Mouse (Mus musculus) neural tube, embryonic 12.5 days (tissue): Measurements from ENCODE around the gene Arhgap21. TPM values are rescaled to one million over a fixed set of nuclear protein-coding genes. Genes with fewer than 3 reads are reported as not detected.
A peak's percentile ranks its signal among the peaks of the same experiment; 100 is the strongest.
"Not testable (repeated sequence)": the region's sequence is repeated elsewhere in the genome, so short reads cannot be mapped to it uniquely, and the experiment has no call there.

Source experiments
- ATAC-seq: fragments of 200-750 bp; cut with Nextera tagmentation; 2 replicates; pipeline ENCODE4 v1.8.0; 2017; ENCODE audit warnings: low read depth, mild to moderate bottlenecking, moderate TSS enrichment, moderate library complexity; ENCODE audit not compliant: low FRiP score
- H3K27ac ChIP-seq: fragments of 300-500 bp; sonication (generic); 2 replicates; pipeline ENCODE4 v1.5.1; 2016
- H3K27me3 ChIP-seq: fragments of 300-500 bp; sonication (generic); replicated peaks from 2 replicates; pipeline ENCODE4 v1.6.1; 2016; ENCODE audit warnings: mild to moderate bottlenecking
- H3K36me3 ChIP-seq: fragments of 300-500 bp; sonication (generic); 2 replicates; pipeline ENCODE4 v1.6.1; 2016; ENCODE audit warnings: mild to moderate bottlenecking
- H3K4me1 ChIP-seq: fragments of 300-500 bp; sonication (generic); 2 replicates; pipeline ENCODE4 v1.6.1; 2016
- H3K4me2 ChIP-seq: fragments of 300-500 bp; sonication (generic); replicated peaks from 2 replicates; pipeline ENCODE4 v1.6.1; 2016; ENCODE audit warnings: mild to moderate bottlenecking
- H3K4me3 ChIP-seq: fragments of 300-500 bp; sonication (generic); 2 replicates; pipeline ENCODE4 v1.5.1; 2016
- H3K9ac ChIP-seq: fragments of 300-500 bp; sonication (generic); 2 replicates; pipeline ENCODE4 v1.6.1; 2016; ENCODE audit warnings: mild to moderate bottlenecking
- H3K9me3 ChIP-seq: fragments of 300-500 bp; sonication (generic); 2 replicates; pipeline ENCODE4 v1.6.1; 2016; ENCODE audit warnings: mild to moderate bottlenecking
- WGBS: fragments of 180-500 bp; shearing (Covaris S2); methylation state at CpG from one replicate; pipeline ENCODE4 v1.1.7; 2016; 5-methylcytosine and 5-hydroxymethylcytosine counted together
- polyA plus RNA-seq: library from polyadenylated mRNA; unstranded; fragments of >200 nt; fragmentation: Nextera tagmentation; extraction: Ambion mirVana; gene quantifications from 2 replicates; pipeline ENCODE4 v1.2.1, GENCODE M21; 2016

Arhgap21 gene
- polyA plus RNA-seq, 1 experiment from 2014 or later, result 50.6 TPM

GRCm38 (mm10) chr2:20949168-20949567 is 19.5 kb downstream of the Arhgap21 start:
- ATAC-seq, result no peak
- Histone ChIP-seq H3K9ac (no peak overlapping the region), H3K27ac (no peak overlapping the region), H3K27me3 (no peaks in the 10 kb centered on the region), H3K36me3 (no peaks in the 10 kb centered on the region), H3K4me2 (no peak overlapping the region), H3K4me1 (peaks cover 7% of the 10 kb centered on the region), H3K4me3 (no peak overlapping the region), H3K9me3 (no peaks in the 10 kb centered on the region)
- WGBS, result 82% methylated on average over 3 of the region's 3 CpGs

GRCm38 (mm10) chr2:20947036-20947435 is 21.6 kb downstream of the Arhgap21 start:
- WGBS, result 81% methylated on average over 1 of the region's 1 CpGs
- Histone ChIP-seq H3K27ac (no peak overlapping the region), H3K4me2 (no peak overlapping the region), H3K9ac (no peak overlapping the region), H3K9me3 (no peaks in the 10 kb centered on the region), H3K4me3 (no peak overlapping the region), H3K4me1 (peaks cover 25% of the 10 kb centered on the region), H3K27me3 (no peaks in the 10 kb centered on the region), H3K36me3 (no peaks in the 10 kb centered on the region)
- ATAC-seq, result no peak

GRCm38 (mm10) chr2:20945596-20945995 is 23.1 kb downstream of the Arhgap21 start:
- 94% methylated on average over 5 of the region's 5 CpGs for whole genome bisulfite sequencing
- Histone ChIP-seq H3K4me3 (no peak overlapping the region), H3K27me3 (no peaks in the 10 kb centered on the region)

DNA sequence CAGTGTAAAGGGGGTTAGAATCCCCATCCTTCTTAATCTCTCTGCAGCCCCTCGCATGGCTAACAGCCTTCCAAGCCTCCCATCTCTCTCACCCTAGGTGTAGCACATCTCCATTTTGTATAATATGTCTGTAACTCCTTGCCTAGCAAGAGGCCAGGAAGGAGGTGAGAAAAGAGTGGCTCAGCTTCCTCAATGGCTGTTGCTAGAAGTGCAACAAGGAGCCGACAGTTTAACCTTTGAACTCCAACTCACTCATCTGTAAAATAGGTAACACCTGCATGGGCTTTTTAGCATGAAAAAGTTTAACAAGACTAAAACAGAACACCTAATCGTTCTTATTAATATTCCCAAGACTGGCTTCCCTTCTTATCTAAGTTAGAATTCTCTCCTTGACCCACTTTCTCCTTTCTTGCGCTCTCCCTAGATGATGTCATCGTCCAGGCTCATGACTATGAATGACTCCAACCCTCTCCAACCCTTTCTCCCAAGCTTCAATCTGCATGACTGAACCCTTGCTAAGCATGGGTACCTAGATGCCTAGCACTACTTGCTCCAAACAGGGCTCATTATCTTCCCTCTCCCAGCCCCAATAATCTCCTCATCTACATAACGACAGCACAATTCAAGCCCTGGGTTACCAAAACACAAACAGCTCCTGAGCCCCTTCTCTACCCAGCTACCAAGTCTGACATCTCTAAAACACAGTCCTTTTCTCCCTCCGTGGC is 24.8 kb downstream of the Arhgap21 start:
- Histone ChIP-seq H3K27ac (no peak overlapping the region), H3K9me3 (no peaks in the 10 kb centered on the region), H3K4me3 (no peak overlapping the region), H3K9ac (no peak overlapping the region), H3K36me3 (no peaks in the 10 kb centered on the region), H3K4me2 (no peak overlapping the region), H3K27me3 (no peaks in the 10 kb centered on the region), H3K4me1 (peaks cover 29% of the 10 kb centered on the region)
- ATAC-seq, result no peak
- 21% methylated on average over 7 of the region's 7 CpGs for WGBS

More at GRCm38 (mm10) chr2:20945596-20945995, 23.1 kb downstream of the Arhgap21 start:
- Histone ChIP-seq H3K4me2 (no peak overlapping the region), H3K36me3 (no peaks in the 10 kb centered on the region), H3K9ac (no peak overlapping the region), H3K4me1 (peaks cover 24% of the 10 kb centered on the region), H3K9me3 (no peaks in the 10 kb centered on the region), H3K27ac (no peak overlapping the region)
- ATAC-seq, result no peak

DNA sequence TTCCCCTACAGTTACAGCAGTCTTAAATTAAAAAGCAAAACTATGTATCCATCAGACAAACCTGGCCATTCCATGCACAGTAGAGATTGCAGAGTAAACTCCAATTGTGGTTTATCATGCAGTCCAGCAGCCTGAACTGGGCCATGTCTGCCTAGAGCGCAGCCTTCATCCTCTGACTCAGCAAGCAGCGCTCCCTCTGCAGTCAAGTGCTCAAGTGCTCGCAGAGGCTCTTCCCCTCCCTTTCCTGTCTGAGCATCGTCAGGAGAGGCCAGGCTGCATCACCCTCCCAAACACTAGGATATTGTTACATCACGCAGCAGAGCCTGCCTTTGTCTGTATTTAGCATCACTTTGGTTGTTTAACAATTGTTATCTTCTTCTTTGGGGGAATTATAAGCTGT is 25.5 kb downstream of the Arhgap21 start:
- 5% methylated on average over 5 of the region's 5 CpGs for WGBS

DNA sequence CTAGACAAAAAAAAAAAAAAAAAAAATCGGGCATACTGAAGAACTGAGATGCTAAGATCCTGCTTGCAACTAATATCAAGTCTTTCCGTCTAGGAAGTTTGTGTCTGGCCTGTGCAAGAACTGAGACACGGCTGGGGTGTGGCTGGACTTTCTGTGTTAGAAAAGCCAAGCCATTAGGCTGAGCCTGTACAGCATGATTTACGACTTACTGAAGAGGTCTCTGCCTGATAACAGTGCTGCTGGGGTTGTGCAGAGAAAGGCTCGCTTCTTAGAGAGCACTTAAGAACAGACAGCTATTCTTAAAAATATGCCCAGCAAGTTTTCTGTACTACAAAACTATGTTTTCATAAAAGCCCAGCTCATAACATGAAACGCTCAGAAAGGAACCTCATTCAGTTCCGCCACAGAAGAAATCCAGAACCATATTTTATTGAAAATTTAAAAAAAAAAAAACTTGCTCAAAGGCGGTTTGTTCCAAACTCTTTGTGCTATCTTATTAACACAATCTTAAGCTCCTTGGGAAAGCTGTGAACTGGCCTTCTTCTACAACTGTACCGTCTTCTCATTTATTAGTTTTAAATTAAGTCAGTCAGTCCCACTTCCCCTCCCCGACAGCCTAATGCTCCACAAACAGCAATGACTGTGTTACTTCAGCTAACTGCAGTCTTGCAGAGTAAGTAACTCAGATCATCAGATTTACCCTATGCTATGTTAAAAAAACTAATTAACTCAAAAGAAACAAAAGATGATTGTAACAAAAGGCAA is 26.1 kb downstream of the Arhgap21 start:
- H3K4me2 ChIP-seq, result 0 out of 2 replicates have a peak overlapping the region, but pooled peaks have one; percentile 12
- H3K9me3 ChIP-seq, result no peaks in the 10 kb centered on the region
- WGBS, result 32% methylated on average over 10 of the region's 10 CpGs
- no peak overlapping the region for H3K4me3 ChIP-seq
- peaks cover 36% of the 10 kb centered on the region for H3K4me1 ChIP-seq
- no peak overlapping the region for H3K27ac ChIP-seq
- H3K9ac ChIP-seq, result no peak overlapping the region
- peak; percentile 62; the same call in 1 of the 2 replicates for ATAC-seq
- H3K36me3 ChIP-seq, result no peaks in the 10 kb centered on the region
- no peaks in the 10 kb centered on the region for H3K27me3 ChIP-seq

More for the DNA sequence above, 25.5 kb downstream of the Arhgap21 start:
- Histone ChIP-seq H3K4me3 (no peak overlapping the region), H3K9ac (no peak overlapping the region), H3K4me2 (peak overlapping the region; percentile 12; the same call in 1 of the 2 replicates), H3K27ac (no peak overlapping the region), H3K9me3 (no peaks in the 10 kb centered on the region), H3K36me3 (no peaks in the 10 kb centered on the region), H3K4me1 (peaks cover 36% of the 10 kb centered on the region), H3K27me3 (no peaks in the 10 kb centered on the region)
- peak; percentile 74 for ATAC-seq

GRCm38 (mm10) chr2:20941105-20941504 is 27.6 kb downstream of the Arhgap21 start:
- no peaks in the 10 kb centered on the region for H3K36me3 ChIP-seq
- H3K27ac ChIP-seq, result no peak overlapping the region
- H3K9me3 ChIP-seq, result no peaks in the 10 kb centered on the region
- H3K4me3 ChIP-seq, result no peak overlapping the region
- H3K27me3 ChIP-seq, result no peaks in the 10 kb centered on the region
- no peak overlapping the region for H3K4me2 ChIP-seq
- no peak overlapping the region for H3K9ac ChIP-seq
- peaks cover 42% of the 10 kb centered on the region for H3K4me1 ChIP-seq
- no peak for ATAC-seq

- H3K9ac ChIP-seq, result no peak overlapping the region
- H3K4me3 ChIP-seq, result no peak overlapping the region
- H3K27ac ChIP-seq, result no peak overlapping the region
- H3K4me2 ChIP-seq, result no peak overlapping the region
- no peaks in the 10 kb centered on the region for H3K36me3 ChIP-seq
- H3K27me3 ChIP-seq, result no peaks in the 10 kb centered on the region
- WGBS, result 83% methylated on average over 3 of the region's 3 CpGs
- H3K4me1 ChIP-seq, result peaks cover 48% of the 10 kb centered on the region
- no peak for ATAC-seq
- no peaks in the 10 kb centered on the region for H3K9me3 ChIP-seq
Observed at GRCm38 (mm10) chr2:20939367-20939766, 29.3 kb downstream of the Arhgap21 start.

GRCm38 (mm10) chr2:20936609-20937221 is 32.0 kb downstream of the Arhgap21 start:
- no peak overlapping the region for H3K4me2 ChIP-seq
- peaks cover 27% of the 10 kb centered on the region for H3K4me1 ChIP-seq
- no peaks in the 10 kb centered on the region for H3K9me3 ChIP-seq
- 50% methylated on average over 4 of the region's 4 CpGs for WGBS
- H3K27me3 ChIP-seq, result no peaks in the 10 kb centered on the region
- H3K27ac ChIP-seq, result no peak overlapping the region
- H3K4me3 ChIP-seq, result no peak overlapping the region
- no peaks in the 10 kb centered on the region for H3K36me3 ChIP-seq
- H3K9ac ChIP-seq, result no peak overlapping the region
- no peak for ATAC-seq

DNA sequence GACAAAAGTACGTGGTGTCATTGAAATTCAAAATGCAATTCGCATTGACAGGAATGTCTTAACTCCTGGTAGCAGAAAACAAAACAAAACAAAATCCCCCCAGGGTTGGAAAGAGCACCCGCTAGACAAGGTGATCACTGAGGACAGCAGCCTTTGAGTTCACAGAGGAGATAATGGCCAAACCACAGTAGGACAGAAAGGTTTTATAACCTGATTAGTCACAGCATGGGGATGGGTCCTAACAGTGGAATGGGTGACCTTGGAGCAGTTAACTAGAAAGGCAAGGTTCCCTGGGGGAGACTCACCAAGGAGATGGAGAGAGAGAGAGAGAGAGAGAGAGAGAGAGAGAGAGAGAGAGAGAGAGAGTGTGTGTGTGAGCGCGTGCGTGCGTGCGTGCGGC is 34.3 kb downstream of the Arhgap21 start:
- WGBS, result 29% methylated on average over 9 of the region's 9 CpGs

GRCm38 (mm10) chr2:20932748-20933313 is 35.9 kb downstream of the Arhgap21 start:
- Histone ChIP-seq H3K9me3 (no peaks in the 10 kb centered on the region), H3K9ac (no peak overlapping the region), H3K27ac (no peak overlapping the region), H3K27me3 (no peaks in the 10 kb centered on the region), H3K4me2 (no peak overlapping the region), H3K36me3 (no peaks in the 10 kb centered on the region), H3K4me1 (peaks cover 12% of the 10 kb centered on the region), H3K4me3 (no peak overlapping the region)
- no peak for ATAC-seq
- 79% methylated on average over 8 of the region's 8 CpGs for WGBS

More for the DNA sequence above, 34.3 kb downstream of the Arhgap21 start:
- H3K27ac ChIP-seq, result no peak overlapping the region
- H3K27me3 ChIP-seq, result no peaks in the 10 kb centered on the region
- no peak overlapping the region for H3K9ac ChIP-seq
- no peaks in the 10 kb centered on the region for H3K9me3 ChIP-seq
- H3K36me3 ChIP-seq, result no peaks in the 10 kb centered on the region
- H3K4me3 ChIP-seq, result no peak overlapping the region
- H3K4me1 ChIP-seq, result peaks cover 22% of the 10 kb centered on the region
- no peak for ATAC-seq
- H3K4me2 ChIP-seq, result no peak overlapping the region

DNA sequence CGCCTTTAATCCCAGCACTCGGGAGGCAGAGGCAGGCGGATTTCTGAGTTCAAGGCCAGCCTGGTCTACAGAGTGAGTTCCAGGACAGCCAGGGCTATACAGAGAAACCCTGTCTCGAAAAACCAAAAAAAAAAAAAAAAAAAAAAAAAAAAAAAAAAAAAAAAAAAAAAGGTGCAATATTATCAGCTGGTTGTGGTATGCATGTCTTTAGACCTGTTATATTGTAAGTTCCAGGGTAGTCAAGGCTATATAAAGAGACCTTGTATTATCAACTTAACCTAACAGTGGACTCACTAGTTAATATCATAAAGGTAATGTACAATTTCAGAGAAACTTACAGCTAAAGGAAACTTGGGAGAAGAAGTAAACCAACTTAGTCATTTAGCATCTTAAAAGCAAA is 36.9 kb downstream of the Arhgap21 start:
- H3K4me1 ChIP-seq, H3K27me3 ChIP-seq, H3K9ac ChIP-seq, H3K4me3 ChIP-seq, ATAC-seq, H3K9me3 ChIP-seq, H3K36me3 ChIP-seq, H3K4me2 ChIP-seq, H3K27ac ChIP-seq: not testable (repeated sequence)
- WGBS, result 100% methylated on average over 3 of the region's 4 CpGs
